Mouse (Mus musculus) adrenal gland (tissue): ENCODE data around the gene Fntb.

Source experiments
- intact Hi-C: fragments of 180-260 bp; cut with DNase I; formaldehyde crosslinking; loops from one replicate; pipeline ENCODE4 v1.15.1; 2025

The Fntb gene

DNA sequence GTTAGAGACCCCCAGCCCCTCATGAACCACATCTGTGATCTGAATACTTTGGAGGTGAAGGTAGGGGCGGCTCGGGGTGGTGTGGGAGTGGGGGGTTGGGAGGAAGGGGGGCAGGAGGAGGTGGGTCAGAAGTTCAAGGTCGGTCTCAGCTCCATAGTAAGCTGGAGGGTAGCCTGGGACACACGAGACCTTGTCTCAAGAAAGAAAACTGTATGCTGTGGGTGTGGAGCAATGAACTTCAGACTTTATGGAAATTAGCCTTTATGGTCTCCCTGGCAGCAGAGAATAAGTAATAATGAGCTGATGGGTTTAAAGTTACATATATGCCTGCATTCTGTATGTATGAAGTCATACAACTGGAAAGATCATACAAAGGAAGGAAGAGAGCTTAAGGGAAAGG is 119.7 kb downstream of the Fntb start:
- intact Hi-C loops, result no loop called here

DNA sequence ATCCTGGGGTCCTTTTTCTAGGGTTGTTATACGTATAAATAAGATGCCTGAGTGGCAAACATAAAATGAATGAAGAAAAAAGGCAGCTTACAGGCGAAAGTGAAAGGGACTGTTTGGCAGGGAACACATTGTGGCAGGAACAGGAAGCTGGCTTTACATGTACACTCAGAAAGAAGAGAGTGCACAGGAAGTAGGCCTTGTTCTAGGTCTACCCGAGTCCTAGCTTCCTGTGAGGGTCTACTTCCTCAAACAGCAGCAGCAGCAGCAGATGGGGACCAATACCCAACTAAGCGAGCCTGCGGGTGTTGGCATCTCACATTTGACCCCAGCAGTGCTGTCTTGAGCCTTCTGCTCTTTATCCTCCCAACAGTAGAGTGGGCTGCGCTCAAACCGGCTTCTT is 121.4 kb downstream of the Fntb start:
- intact Hi-C loops, result no loop called here

DNA sequence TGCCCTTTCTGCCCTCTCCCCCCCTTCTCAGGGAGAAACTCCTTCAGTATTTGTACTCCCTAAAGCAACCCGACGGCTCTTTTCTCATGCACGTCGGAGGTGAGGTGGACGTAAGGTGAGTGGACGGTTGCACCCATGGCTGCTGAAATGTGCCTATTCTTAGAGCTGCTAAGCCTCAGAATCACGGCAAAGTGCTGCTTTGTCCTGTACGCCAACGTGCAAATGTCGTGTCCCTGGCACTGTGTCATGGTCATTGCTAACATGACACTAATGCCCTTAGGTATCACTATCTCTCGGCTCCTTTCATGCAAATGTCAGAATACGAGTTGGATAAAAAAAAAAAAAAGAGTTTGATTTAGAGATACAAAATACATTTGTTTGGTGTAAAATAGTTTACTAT is 122.6 kb downstream of the Fntb start:
- intact Hi-C loops, result no loop called here

DNA sequence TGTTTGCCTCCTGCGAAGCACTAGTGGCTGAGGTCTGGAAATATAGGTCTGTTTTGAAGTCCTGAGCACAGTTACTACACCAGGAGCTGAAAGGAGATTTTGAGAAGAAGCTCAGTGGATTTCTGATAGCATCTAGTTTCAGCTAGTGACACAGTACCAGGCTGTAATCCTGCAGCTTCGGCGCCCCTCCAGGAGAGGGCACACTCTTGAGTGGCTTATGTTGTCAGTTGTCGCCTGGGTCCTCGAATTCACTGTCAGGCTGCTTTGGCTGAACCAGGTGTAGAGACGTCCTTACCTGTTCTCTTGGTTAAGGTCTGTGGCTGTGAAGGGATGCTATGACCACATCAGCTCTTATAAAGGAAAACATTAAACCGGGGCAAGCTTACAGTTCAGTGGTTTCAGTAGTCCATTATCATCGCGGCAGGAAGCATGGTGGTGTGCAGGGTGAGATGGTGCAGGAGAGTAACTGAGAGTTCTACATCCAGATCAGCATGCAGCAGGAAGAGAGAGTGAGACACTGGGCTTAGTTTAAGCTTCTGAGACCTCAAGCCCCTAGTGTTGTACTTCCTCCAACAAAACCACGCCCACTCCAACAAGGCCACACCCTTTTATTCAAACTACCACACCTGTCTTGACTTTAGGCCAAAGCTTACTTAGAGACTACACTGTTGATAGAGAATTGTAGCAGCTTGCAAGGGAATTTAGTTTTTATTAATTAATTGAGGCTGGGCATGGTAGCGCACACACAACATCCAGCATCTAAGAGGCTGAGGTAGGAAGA is 124.2 kb downstream of the Fntb start:
- intact Hi-C loops, result no loop called here

DNA sequence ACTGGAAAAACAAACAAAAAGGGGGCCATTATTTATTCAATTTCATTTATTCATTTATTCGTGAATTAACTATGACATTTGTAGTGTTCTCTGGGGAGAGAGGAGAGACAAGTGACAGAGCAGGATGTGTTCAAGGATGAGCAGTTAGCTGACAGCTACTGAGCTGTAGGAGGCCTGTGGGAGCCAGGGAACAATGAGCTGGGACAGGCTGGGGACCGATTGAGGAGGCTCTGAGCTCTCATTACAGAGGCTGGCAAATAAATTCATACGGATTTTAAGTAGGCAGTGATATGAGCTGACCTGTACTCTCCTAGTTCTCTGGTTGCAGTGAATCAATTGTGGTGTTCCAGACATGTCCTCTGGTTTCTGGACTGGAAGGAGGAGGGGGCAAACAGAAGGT is 125.8 kb downstream of the Fntb start:
- intact Hi-C loops, result no loop called here

DNA sequence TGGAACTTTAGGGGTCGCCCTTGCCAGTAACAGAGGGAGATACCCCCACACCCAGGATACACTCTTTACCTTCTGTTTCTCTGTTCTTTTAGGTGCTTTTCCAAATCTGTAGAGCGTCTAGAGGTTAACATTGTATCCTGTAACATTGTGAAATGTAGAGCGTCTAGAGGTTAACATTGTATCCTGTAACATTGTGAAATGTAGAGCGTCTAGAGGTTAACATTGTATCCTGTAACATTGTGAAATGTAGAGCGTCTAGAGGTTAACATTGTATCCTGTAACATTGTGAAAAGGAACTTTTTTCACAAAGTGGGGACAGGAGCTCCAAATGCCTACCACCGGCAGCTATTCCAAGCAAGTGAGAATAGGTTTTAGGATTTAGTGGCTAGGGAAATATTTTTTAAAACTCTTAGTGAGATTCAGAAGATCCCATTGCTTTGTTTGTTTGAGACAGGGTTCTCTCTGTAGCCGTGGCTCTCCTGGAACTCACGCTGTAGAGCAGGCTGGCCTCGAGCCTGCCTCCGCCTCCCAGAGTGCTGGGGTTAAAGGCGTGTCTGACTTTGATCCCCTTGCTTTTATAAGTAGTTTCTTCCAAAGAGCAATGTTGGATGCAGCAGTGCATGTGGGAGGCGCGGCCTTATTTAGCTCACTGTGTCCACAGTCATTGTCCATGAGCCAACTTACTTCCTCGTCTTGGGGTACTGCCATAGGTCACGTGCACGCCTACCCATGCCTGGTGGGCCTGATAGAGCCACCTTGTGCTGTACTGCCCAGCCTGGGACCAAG is 127.7 kb downstream of the Fntb start:
- intact Hi-C loops, result no loop called here

DNA sequence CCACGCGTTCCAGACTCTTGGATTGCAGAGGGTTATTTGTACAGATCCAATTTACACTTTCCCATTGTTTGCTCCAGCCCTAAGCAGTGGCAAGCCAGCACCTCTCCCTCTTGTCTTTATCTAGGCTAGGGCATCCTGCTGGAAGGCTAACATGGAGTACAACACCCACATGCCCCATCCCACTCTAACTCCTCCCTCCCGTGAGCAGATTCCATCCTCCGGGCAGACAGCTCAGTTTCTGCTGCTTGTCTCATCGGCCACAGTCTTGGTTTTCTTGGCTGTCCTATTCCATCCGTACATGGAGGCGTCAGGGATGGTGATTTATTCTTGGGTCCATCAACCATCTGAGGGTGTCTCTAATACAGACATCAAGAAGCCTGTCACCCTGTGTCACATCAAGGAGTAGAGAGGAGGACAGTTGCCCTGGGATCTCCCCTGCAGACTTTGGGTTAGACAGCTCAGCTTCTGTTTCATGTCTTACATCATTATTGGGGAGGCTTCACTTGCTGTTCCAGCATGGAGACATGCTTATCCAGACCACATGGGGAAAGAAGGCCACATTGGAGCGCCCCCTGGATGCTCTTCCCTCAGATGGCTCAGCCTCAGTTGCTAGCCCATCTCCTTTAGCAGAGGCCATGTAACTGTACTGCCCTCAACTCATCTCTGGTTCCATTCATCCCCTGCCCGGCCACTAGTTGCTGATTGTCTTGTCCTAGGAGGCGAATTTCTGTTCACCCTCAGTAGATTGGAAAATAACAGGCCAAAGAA is 129.6 kb downstream of the Fntb start:
- intact Hi-C loops, result no loop called here

DNA sequence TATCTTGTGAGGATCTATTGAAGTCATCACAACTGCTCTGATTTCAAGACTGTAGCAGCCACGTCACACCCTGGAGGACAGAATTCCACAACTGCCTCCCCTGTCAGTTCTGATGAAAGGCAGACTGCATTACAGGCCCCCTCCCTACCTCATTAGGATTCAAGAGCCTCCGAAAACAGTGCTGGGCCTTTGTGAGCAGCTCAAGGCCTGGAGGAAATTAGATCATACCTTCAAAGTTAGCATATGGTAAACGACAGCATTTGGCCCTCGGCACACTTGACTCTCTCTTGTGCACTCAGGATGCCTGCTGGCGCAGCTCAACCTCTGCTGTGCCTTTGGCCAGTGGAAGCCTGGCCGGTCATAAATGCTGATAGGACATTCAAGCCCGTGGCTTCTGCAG is 130.4 kb downstream of the Fntb start:
- intact Hi-C loops, result no loop called here

DNA sequence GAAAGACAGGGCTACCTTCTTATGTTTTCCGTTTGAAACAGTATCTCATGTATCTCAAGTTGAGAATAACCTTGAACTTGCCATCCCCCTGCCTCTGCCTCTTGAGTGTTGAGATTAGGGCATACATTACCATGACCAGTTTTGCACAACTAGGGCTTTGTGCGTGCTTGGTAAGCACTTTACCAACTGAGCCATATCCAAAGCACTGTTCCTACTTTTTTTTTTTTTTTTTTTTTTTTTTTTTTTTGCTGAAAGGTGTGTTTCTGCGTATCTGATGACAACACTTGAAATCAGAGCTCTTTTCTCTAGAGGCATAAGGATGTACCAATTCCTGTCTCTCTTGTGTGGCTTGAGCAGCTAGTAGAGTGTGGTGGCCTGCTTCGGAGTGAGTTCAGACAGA is 131.2 kb downstream of the Fntb start:
- intact Hi-C loops, result no loop called here

DNA sequence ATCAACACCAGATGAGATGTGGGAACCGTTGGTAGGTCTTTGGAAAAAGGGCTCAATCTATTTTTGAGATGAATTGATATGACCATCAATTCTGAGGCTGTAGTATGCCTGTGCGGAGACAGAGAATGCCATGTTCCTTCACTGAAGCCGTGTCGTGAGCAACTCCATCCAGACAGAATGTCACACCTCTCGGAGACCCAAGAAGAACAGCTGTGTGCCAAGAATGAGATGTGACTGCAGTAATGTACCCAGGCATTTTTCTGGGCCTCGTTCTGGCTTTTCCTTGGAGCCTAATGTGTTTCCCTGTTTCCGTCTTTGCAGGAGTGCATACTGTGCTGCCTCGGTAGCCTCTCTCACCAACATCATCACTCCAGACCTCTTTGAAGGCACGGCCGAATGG is 131.6 kb downstream of the Fntb start:
- intact Hi-C loops, result no loop called here

DNA sequence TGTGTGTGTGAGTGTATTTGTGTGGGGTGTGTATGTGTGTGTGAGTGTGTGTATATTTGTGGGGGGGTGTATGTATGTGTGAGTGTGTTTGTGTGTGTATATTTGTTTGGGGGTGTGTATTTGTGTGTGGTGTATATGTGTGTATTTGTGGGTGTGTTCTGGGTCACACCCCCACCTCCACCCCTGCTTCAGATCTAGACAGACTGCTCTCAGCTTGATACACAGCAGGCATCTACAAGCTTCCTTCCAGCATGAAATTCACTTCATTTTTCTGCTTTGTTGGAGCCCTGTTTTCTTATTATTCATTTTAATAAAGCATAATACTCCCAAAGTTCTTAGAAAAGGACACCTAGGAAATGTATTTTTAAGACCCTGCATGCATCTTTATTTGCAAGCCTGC is 132.8 kb downstream of the Fntb start:
- intact Hi-C loops, result no loop called here

DNA sequence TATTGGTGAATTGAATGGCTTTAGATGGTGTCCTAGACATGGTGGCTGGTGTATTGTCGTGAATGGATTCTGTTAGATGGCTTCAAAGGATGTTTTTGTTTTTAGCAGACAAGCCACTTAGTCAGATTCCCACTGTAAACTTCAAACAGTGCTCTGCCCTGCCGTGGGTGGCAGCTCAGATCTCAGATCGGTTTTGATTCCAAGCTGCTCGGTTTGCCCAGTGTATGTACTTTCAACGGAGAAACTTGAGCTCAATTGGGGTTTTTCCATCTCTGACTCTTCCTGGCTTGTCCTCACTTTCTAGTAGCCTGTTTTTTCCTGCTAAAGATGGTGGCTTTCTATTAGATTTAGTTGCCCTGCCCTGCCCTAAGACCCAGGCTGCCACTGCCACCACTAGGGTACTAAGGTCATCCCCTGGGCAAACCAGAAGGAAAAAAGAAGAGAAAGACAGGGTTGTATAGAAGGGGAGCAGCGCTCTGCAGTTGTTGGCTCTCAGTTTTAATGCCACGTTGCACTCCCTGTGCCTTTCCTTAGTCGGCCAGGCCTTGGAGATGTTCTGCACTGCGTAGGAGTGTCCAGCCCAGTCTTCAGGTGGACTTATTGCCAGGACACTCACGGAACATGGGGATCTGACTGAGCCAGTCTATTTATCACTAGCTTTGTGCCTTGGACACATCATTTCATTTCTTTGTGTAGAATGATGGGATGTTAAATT is 134.0 kb downstream of the Fntb start:
- intact Hi-C loops, result no loop called here

DNA sequence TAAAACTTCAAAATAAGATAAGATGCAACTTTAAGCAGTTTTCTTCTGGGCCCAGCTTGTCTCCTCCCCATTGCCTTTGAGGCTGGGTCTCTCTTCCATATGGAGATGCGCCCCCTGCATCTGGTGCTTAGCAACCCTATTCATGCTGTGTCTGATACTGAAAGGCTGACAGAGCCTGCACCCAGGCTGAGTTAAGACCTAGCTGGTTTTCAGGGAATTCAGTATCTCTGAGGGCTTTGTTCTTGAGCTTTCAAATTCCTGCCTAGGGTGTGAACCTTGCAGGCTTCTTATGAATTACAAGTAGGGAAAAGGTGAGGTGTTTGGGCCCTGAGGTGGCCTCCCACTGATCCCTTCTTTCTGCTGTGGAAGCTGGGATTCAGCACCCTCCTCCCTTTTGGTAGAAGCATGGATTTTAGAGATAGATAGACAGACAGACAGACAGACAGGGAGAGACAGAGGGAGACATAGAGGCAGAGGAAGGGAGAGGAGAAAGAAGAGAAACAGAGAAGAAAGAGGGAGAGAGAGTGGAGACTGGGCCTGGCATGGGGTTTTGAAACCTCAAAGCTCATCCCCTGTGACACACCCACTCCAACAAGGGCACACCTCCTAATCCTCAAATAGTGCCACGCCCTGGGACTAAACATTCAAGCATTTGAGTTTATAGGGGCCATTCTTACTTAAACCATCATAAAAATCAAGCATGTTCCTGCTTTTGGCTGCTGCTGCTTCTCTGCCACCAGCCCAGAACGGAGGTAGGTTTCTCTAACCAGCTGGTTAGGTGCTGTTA is 136.3 kb downstream of the Fntb start:
- intact Hi-C loops, result no loop called here

DNA sequence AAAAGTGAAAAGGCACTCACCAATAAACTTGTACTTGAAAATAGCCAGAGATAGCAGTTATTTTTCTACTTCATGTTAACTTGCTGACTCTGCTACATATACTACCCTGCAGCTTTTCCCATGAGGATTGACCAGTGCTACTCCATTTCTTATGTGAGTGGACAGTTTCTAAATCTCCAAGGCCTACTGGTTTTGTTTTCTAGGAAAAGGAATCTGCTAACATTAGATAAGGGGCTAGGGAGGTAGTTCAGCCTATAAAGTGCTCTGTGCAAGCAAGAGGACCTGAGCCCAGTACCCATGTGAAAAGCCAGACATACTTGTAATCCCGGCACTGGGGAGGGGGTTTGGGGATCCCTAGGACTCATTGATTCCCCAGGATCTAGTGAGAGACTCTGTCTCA is 140.9 kb downstream of the Fntb start:
- intact Hi-C loops, result no loop called here

DNA sequence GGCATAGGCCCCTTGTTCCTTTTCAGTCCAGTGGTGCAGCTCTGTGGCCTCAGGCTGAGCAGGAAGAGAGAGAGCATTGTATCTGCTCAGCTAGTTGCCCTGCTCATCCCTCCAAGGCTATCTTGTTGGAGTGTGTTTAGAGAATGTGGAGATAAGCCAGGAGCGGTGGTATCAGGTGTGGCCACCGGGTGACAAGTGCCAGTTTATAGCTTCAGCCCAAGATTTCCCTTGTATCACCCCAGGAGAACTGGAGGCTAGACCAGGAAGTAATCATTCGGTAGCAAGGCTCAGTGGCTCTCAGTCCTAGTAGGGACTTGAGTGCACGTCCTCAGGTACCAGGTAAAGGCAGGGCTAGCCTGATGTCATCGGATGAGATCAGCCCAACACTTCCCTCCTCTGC is 143.8 kb downstream of the Fntb start:
- intact Hi-C loops, result no loop called here

DNA sequence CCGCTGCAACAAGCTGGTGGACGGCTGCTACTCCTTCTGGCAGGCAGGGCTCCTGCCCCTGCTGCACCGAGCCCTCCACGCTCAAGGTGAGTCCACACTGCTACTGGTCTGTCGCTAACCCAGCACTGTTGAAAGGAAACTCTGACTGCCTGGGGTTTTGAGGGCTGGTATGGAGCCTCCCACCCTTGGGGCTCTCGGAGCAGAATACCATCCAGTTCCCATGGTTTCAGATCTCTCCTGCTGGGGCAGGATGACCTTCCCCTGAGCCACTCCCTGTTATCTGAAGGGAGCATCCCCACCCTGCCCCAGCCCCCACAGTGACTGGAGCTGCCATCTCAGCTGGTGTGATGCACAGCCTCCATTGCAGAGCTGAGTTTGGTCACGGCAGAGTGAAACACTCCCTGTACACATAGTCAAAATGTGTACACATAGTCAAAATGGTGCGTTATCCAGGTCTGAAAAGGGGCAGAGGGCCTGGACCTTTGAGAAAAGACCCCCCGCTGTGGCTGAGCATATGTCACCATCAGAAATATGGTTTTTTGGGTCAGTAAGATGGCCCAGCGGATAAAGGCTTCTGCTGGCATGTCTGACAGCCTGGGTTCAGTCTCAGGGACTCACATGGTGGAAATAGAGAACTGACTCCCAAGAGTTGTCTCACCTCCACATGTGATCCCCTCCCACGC is 145.0 kb downstream of the Fntb start:
- intact Hi-C loops, result no loop called here

DNA sequence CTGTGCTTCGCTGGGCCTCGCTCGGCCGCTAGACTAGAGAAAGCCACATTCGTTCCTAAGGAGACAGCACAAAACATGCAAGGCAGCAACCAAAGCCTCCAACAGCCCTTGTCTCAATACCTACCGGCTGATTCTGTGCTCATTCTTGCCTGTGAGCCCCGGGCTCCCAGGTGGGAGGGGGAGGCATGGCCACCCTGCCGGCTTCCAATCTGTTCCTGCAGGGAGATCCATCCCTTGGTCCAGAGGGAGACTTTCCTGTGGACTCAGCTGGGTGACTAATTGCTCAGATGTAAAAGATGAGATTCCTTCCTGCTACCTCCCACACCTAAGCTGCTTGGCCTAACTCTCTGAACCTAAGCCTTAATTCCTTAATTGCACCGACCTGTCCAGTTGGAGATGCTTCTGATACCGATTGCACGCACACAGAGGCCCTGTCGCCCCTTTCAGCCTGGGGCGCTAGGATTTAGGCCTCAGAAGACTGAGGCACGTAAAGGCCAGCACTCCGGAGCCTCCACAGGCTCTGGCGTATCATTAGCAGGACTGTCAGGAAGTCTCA is 145.9 kb downstream of the Fntb start:
- intact Hi-C loops, result no loop called here

DNA sequence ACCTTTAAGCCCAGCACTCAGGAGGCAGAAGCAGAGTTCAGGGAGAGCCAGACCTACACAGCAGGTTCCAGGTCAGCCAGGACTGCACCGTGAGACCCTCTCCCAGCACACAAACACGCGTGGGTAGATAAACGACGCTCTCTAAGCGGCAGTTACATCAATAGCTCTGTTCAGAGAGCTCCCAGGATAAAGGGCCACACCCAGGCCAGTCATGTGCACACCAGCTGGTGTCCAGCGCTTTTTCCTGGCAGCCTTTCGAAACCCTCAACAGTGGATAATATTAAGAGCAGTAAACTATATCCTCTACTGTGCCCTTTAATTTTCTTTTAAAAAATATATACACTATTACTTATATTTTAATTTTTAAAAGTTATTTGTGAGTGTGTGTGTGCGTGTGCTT is 146.8 kb downstream of the Fntb start:
- intact Hi-C loops, result no loop called here

DNA sequence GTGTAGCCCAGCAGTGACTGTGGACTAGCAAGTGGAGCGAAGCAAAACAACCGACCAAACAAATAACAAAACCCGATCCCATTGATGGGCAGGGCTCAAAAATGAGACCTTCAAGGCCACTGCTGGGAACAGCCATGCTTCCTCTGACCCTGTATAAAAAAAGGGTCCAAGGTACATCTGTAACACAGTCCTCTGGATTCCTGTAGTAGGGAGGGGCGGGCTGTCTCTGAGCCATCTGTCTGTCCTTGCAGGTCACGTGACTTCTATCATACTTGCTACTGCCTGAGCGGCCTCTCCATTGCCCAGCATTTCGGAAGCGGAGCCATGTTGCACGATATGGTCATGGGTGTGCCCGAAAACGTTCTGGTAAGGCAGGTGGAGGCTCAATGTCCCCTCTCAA is 150.8 kb downstream of the Fntb start:
- intact Hi-C loops, result no loop called here

DNA sequence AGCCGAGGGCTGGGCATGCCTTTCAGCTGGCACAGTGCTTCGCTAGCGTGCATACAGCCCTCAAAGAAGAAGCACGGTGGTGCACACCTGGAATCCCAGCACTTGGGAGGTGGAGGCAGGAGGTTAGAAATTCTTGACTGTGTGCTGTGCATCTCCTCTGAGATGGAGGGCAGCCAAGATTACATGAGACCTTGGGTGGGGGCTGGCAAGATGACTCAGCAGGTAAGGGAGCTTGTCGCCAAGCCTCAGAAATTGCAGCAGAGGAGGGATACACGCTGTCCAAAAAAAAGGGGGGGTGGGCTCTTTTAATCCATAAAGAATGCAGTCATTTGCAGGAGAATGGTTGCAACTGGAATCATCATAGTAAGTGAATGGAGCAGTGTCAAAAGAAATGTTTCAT is 152.7 kb downstream of the Fntb start:
- intact Hi-C loops, result no loop called here
